Mouse (Mus musculus) urinary bladder, postnatal 36 days (tissue): ENCODE measurements around the gene Ssty1.
"Not testable (repeated sequence)": the region's sequence is repeated elsewhere in the genome, so short reads cannot be mapped to it uniquely, and the experiment has no call there.

ENCODE experiments used
- DNase-seq, 2 experiments: peaks; one replicate each; pipeline ENCODE4 v3.0.0; 2022; ENCODE audit warnings: low spot score in 2 of 2, mixed read lengths in 1 of 2

Gene Ssty1

GRCm38 (mm10) chrY:18088816-18089215, at the start of gene Ssty1:
Ssty1 (plus strand) TSS chrY:18089116.
- not testable (repeated sequence) for DNase-seq

DNA sequence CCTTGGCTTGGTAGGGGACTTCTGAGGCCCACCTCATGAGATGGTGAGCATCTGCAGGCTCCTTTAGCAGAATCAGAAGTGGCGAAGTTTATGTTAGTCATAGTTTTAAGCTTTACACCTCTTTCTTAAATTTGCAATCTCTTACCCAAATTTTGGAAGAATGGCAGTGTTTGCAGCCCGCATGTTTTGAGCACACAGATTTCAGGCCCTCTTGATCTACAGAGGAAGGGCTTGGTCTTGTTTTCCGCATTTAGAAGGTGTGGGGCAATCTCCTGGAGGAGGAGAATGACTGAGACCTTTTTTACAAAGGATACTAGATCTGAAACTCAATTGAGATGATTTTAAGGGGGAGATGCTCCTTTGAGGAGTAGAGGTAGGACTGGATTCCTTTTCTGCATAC, 27.2 kb upstream of the Ssty1 start, which contains the start of gene Gm21764:
Gene Gm21764, minus strand, starts transcription at position 101 of the 400 bp plus-strand sequence.
- not testable (repeated sequence) for DNase-seq
